Mouse (Mus musculus): ENCODE data around the gene Slco4a1.

- no peak for TF ChIP-seq CTCF (IDR thresholded peaks at IDR 0.05; ENCODE audit: borderline replicate concordance, insufficient read depth, low read depth, low read length)
- TF ChIP-seq POLR2A (IDR thresholded peaks at IDR 0.05; ENCODE audit: borderline replicate concordance, insufficient read depth, low read length), result no peak
These were observed 45.0 kb upstream of the Slco4a1 start for GRCm38 (mm10) chr2:180411013-180411412.
